Mouse (Mus musculus) liver, postnatal 0 days (tissue): Measurements from ENCODE around the gene Actr3b. TPM values are rescaled to one million over a fixed set of nuclear protein-coding genes. Genes with fewer than 3 reads are reported as not detected.

Experiments
- ATAC-seq: fragments of 200-750 bp; cut with Nextera tagmentation; 2 replicates; pipeline ENCODE4 v1.8.0; 2017; ENCODE audit warnings: mild to moderate bottlenecking, moderate library complexity
- DNase-seq: peaks from one replicate; pipeline ENCODE4 v3.0.0-alpha.2; 2016
- H3K27ac ChIP-seq: fragments of 300-500 bp; sonication (generic); 2 replicates; pipeline ENCODE4 v1.5.1; 2014; ENCODE audit warnings: antibody characterized with exemption, moderate library complexity, mild to moderate bottlenecking, low read depth
- H3K27me3 ChIP-seq: fragments of 300-500 bp; sonication (generic); 2 replicates; pipeline ENCODE4 v1.6.1; 2014; ENCODE audit warnings: low read length, control low read depth, mixed read lengths; ENCODE audit not compliant: insufficient read depth
- H3K36me3 ChIP-seq: fragments of 300-500 bp; sonication (generic); replicated peaks from 2 replicates; pipeline ENCODE4 v1.6.1; 2014; ENCODE audit warnings: mild to moderate bottlenecking, control low read depth, low read length, moderate library complexity, mixed read lengths; ENCODE audit not compliant: insufficient read depth
- H3K4me1 ChIP-seq: fragments of 300-500 bp; sonication (generic); 2 replicates; pipeline ENCODE4 v1.6.1; 2014; ENCODE audit warnings: antibody characterized with exemption, mild to moderate bottlenecking, control low read depth; ENCODE audit not compliant: insufficient read depth
- H3K4me2 ChIP-seq: fragments of 300-500 bp; sonication (generic); 2 replicates; pipeline ENCODE4 v1.6.1; 2014; ENCODE audit warnings: low read depth, mild to moderate bottlenecking, low read length, moderate library complexity, mixed read lengths
- H3K4me3 ChIP-seq: fragments of 300-500 bp; sonication (generic); 2 replicates; pipeline ENCODE4 v1.5.1; 2014; ENCODE audit warnings: low read depth, low read length
- H3K9ac ChIP-seq: fragments of 300-500 bp; sonication (generic); replicated peaks from 2 replicates; pipeline ENCODE4 v1.6.1; 2014; ENCODE audit warnings: mild to moderate bottlenecking, moderate library complexity
- H3K9me3 ChIP-seq: fragments of 300-500 bp; sonication (generic); 2 replicates; pipeline ENCODE4 v1.6.1; 2016; ENCODE audit warnings: mild to moderate bottlenecking, control low read depth, low read length, mixed read lengths
- CTCF ChIP-seq: sonication (generic); IDR thresholded peaks from 2 replicates; pipeline ENCODE4 v1.5.1; 2016; ENCODE audit warnings: antibody characterized with exemption, low read depth
- EP300 ChIP-seq: IDR thresholded peaks from 2 replicates; pipeline ENCODE4 v1.6.1; 2016; ENCODE audit warnings: antibody characterized with exemption, low read depth, mild to moderate bottlenecking
- WGBS: fragments of 180-500 bp; shearing (Covaris S2); extraction: QIAGEN DNeasy Blood & Tissue Kit; methylation state at CpG from one replicate; pipeline ENCODE4 v1.1.7; 2014; ENCODE audit not compliant: insufficient replicate concordance; 5-methylcytosine and 5-hydroxymethylcytosine counted together
- polyA plus RNA-seq: library from polyadenylated mRNA; unstranded; fragments of >200 nt; fragmentation: Nextera tagmentation; extraction: Ambion mirVana; gene quantifications from 2 replicates; pipeline ENCODE4 v1.2.1, GENCODE M21; 2015

The Actr3b gene
- polyA plus RNA-seq, 1 experiment from 2014 or later: 0.68 TPM

- ATAC-seq (no peak), DNase-seq (no peak)
- Histone ChIP-seq H3K36me3 (no peaks in the 10 kb centered on the region), H3K27me3 (no peaks in the 10 kb centered on the region), H3K9me3 (no peaks in the 10 kb centered on the region), H3K9ac (no peak overlapping the region), H3K4me2 (no peak overlapping the region), H3K4me3 (no peak overlapping the region), H3K4me1 (no peaks in the 10 kb centered on the region), H3K27ac (no peak overlapping the region)
- WGBS: 50% methylated on average over 2 of the region's 2 CpGs
- TF ChIP-seq CTCF (no peak), EP300 (no peak)
Measured at GRCm38 (mm10) chr5:25769406-25769805, 9.6 kb downstream of the Actr3b start.

GRCm38 (mm10) chr5:25772456-25772855 is 12.7 kb downstream of the Actr3b start:
- no peak for ATAC-seq
- DNase-seq: no peak
- TF ChIP-seq EP300 (no peak), CTCF (no peak)
- H3K9me3 ChIP-seq: no peaks in the 10 kb centered on the region
- H3K4me1 ChIP-seq: no peaks in the 10 kb centered on the region
- WGBS: 84% methylated on average over 9 of the region's 9 CpGs
- no peak overlapping the region for H3K9ac ChIP-seq
- H3K4me2 ChIP-seq: no peak overlapping the region
- H3K4me3 ChIP-seq: no peak overlapping the region
- H3K36me3 ChIP-seq: no peaks in the 10 kb centered on the region
- H3K27me3 ChIP-seq: no peaks in the 10 kb centered on the region
- no peak overlapping the region for H3K27ac ChIP-seq

GRCm38 (mm10) chr5:25773921-25774790 is 14.4 kb downstream of the Actr3b start:
- Histone ChIP-seq H3K9ac (no peak overlapping the region), H3K9me3 (no peaks in the 10 kb centered on the region), H3K27ac (no peak overlapping the region), H3K27me3 (no peaks in the 10 kb centered on the region), H3K4me1 (no peaks in the 10 kb centered on the region), H3K4me3 (no peak overlapping the region), H3K4me2 (no peak overlapping the region), H3K36me3 (no peaks in the 10 kb centered on the region)
- TF ChIP-seq CTCF (no peak), EP300 (no peak)
- DNase-seq: no peak
- no peak for ATAC-seq
- WGBS: 53% methylated on average over 13 of the region's 13 CpGs

GRCm38 (mm10) chr5:25791570-25791969 is 31.8 kb downstream of the Actr3b start:
- H3K9ac ChIP-seq: no peak overlapping the region
- no peak overlapping the region for H3K27ac ChIP-seq
- H3K4me3 ChIP-seq: no peak overlapping the region
- WGBS: 81% methylated on average over 6 of the region's 6 CpGs
- no peak for TF ChIP-seq EP300
- TF ChIP-seq CTCF: no peak
- no peak overlapping the region for H3K4me2 ChIP-seq
- no peaks in the 10 kb centered on the region for H3K4me1 ChIP-seq
- H3K36me3 ChIP-seq: no peaks in the 10 kb centered on the region
- ATAC-seq (no peak), DNase-seq (no peak)
- H3K27me3 ChIP-seq: no peaks in the 10 kb centered on the region
- H3K9me3 ChIP-seq: no peaks in the 10 kb centered on the region

GRCm38 (mm10) chr5:25797776-25798175 is 38.0 kb downstream of the Actr3b start:
- Histone ChIP-seq H3K9me3 (no peaks in the 10 kb centered on the region), H3K4me3 (no peak overlapping the region), H3K27me3 (no peaks in the 10 kb centered on the region), H3K4me1 (no peaks in the 10 kb centered on the region), H3K27ac (no peak overlapping the region), H3K9ac (no peak overlapping the region), H3K4me2 (no peak overlapping the region), H3K36me3 (no peaks in the 10 kb centered on the region)
- TF ChIP-seq EP300: no peak
- TF ChIP-seq CTCF: no peak
- no peak for ATAC-seq
- 83% methylated on average over 11 of the region's 11 CpGs for WGBS
- DNase-seq: no peak

- Histone ChIP-seq H3K36me3 (no peaks in the 10 kb centered on the region), H3K9me3 (no peaks in the 10 kb centered on the region), H3K27ac (no peak overlapping the region), H3K4me3 (no peak overlapping the region), H3K4me1 (no peaks in the 10 kb centered on the region), H3K4me2 (no peak overlapping the region), H3K9ac (no peak overlapping the region), H3K27me3 (no peaks in the 10 kb centered on the region)
- DNase-seq (no peak), ATAC-seq (no peak)
- TF ChIP-seq EP300: no peak
- no peak for TF ChIP-seq CTCF
- WGBS: 64% methylated on average over 6 of the region's 6 CpGs
Measured at GRCm38 (mm10) chr5:25800929-25801328, 41.1 kb downstream of the Actr3b start.
